Mouse (Mus musculus) midbrain, embryonic 10.5 days (tissue): Measurements from ENCODE around the gene Nphs1. TPM values are rescaled to one million over a fixed set of nuclear protein-coding genes. Genes with fewer than 3 reads are reported as not detected.

Source experiments
- polyA plus RNA-seq: library from polyadenylated mRNA; unstranded; fragments of >200 nt; fragmentation: Nextera tagmentation; extraction: Ambion mirVana; gene quantifications from 2 replicates; pipeline ENCODE4 v1.2.1, GENCODE M21; 2016

Nphs1 gene
- polyA plus RNA-seq, 1 experiment from 2014 or later: 0.23 TPM

Other genes with a start within 250 kb of the Nphs1 start
- 155 and 162 TPM in 2 replicates for gene Polr2i, start 226.4 kb upstream of the Nphs1 start, polyA plus RNA-seq
- 274 and 283 TPM in 2 replicates for gene Tbcb, start 226.0 kb upstream of the Nphs1 start, polyA plus RNA-seq
- gene Ovol3, start 222.6 kb upstream of the Nphs1 start, polyA plus RNA-seq: not detected in 2 replicates
- gene Thap8, start 178.2 kb upstream of the Nphs1 start, polyA plus RNA-seq: 0.32 and 0.55 TPM in 2 replicates
- gene Wdr62, start 177.9 kb upstream of the Nphs1 start, polyA plus RNA-seq: 18.0 and 21.6 TPM in 2 replicates
- 54.9 and 76.3 TPM in 2 replicates for gene Clip3, start 166.6 kb upstream of the Nphs1 start, polyA plus RNA-seq
- 95.4 and 96.9 TPM in 2 replicates for gene Alkbh6, start 149.6 kb upstream of the Nphs1 start, polyA plus RNA-seq
- gene Syne4, start 143.5 kb upstream of the Nphs1 start, polyA plus RNA-seq: 13.7 and 14.8 TPM in 2 replicates
- 2.6 and 4.6 TPM in 2 replicates for gene E130208F15Rik, start 136.6 kb upstream of the Nphs1 start, polyA plus RNA-seq
- 19.3 and 22.5 TPM in 2 replicates for gene Sdhaf1, start 134.4 kb upstream of the Nphs1 start, polyA plus RNA-seq
- 5.4 and 6.2 TPM in 2 replicates for gene Lrfn3, start 95.5 kb upstream of the Nphs1 start, polyA plus RNA-seq
- gene Tyrobp, start 44.6 kb upstream of the Nphs1 start, polyA plus RNA-seq: 15.7 and 19.6 TPM in 2 replicates
- gene Hcst, start 38.5 kb upstream of the Nphs1 start, polyA plus RNA-seq: 0.35 TPM in 1 of 2 replicates, not detected in the other
- 1.4 and 1.5 TPM in 2 replicates for gene Nfkbid, start 36.6 kb upstream of the Nphs1 start, polyA plus RNA-seq
- gene Aplp1, start 12.8 kb upstream of the Nphs1 start, polyA plus RNA-seq: 69.6 and 124 TPM in 2 replicates
- 1.7 and 1.9 TPM in 2 replicates for gene Kirrel2, start 625 bp upstream of the Nphs1 start, polyA plus RNA-seq
- gene Prodh2, start 35.3 kb downstream of the Nphs1 start, polyA plus RNA-seq: not detected in 2 replicates
- 36.6 and 62.0 TPM in 2 replicates for gene Arhgap33, start 76.7 kb downstream of the Nphs1 start, polyA plus RNA-seq
- 6.1 and 6.2 TPM in 2 replicates for gene Hspb6, start 93.9 kb downstream of the Nphs1 start, polyA plus RNA-seq
- 13.4 and 17.1 TPM in 2 replicates for gene Proser3, start 94.0 kb downstream of the Nphs1 start, polyA plus RNA-seq
- 45.9 and 46.7 TPM in 2 replicates for gene Lin37, start 101.5 kb downstream of the Nphs1 start, polyA plus RNA-seq
- gene U2af1l4, start 105.0 kb downstream of the Nphs1 start, polyA plus RNA-seq: 93.2 and 99.5 TPM in 2 replicates
- gene Gm49396, start 105.0 kb downstream of the Nphs1 start, polyA plus RNA-seq: 17.0 and 19.6 TPM in 2 replicates
- 131 and 133 TPM in 2 replicates for gene Psenen, start 105.3 kb downstream of the Nphs1 start, polyA plus RNA-seq
- gene Igflr1, start 107.1 kb downstream of the Nphs1 start, polyA plus RNA-seq: 4.4 and 7.2 TPM in 2 replicates
- 7.4 and 10.6 TPM in 2 replicates for gene Kmt2b, start 130.4 kb downstream of the Nphs1 start, polyA plus RNA-seq
- 0.26 and 0.61 TPM in 2 replicates for gene Zbtb32, start 140.6 kb downstream of the Nphs1 start, polyA plus RNA-seq
- gene Upk1a, start 154.5 kb downstream of the Nphs1 start, polyA plus RNA-seq: 0.44 and 0.79 TPM in 2 replicates
- gene Cox6b1, start 167.8 kb downstream of the Nphs1 start, polyA plus RNA-seq: 779 and 792 TPM in 2 replicates
- gene Etv2, start 177.5 kb downstream of the Nphs1 start, polyA plus RNA-seq: not detected in 2 replicates
- gene Rbm42, start 192.0 kb downstream of the Nphs1 start, polyA plus RNA-seq: 140 and 145 TPM in 2 replicates
- 79.8 and 84.0 TPM in 2 replicates for gene Haus5, start 206.7 kb downstream of the Nphs1 start, polyA plus RNA-seq
- not detected in 2 replicates for gene Pmis2, start 213.3 kb downstream of the Nphs1 start, polyA plus RNA-seq
- gene 2200002J24Rik, start 240.6 kb downstream of the Nphs1 start, polyA plus RNA-seq: not detected in 2 replicates